Mouse (Mus musculus) lung, adult 2 months (tissue): ENCODE results near the gene Calcrl.

Source experiments
- CTCF ChIP-seq: fragments of 200-500 bp; IDR thresholded peaks from 2 replicates; pipeline ENCODE4 v1.5.1; 2011; ENCODE audit warnings: mild to moderate bottlenecking, low read length, control low read depth; ENCODE audit not compliant: insufficient read depth
- POLR2A ChIP-seq: fragments of 200-500 bp; IDR thresholded peaks from 2 replicates; pipeline ENCODE4 v1.6.1; 2011; ENCODE audit warnings: low read depth, mild to moderate bottlenecking, control low read depth, low read length, borderline replicate concordance; ENCODE audit errors: extremely low read depth

DNA sequence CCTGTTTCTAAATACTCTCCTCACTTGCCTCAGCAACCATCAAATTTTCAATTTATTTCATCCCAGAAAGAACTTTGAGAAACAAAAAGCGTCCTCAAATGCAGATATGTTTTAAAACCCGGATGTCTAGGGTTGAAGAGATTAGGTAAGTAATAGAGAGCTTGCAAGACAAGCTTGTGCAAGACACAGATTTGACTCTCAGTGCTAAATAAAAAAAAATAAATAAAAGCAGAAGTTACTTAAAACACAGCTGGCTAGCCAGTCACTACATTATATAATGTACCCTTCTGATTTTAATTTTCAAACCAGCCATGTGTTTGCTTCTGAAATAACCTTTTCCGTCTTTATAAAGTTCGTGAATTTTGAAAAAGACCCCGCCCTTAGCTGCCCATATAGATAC, 43.2 kb downstream of the Calcrl start:
- no peak for TF ChIP-seq CTCF
- no peak for TF ChIP-seq POLR2A
